Mouse (Mus musculus) kidney, adult 2 months (tissue): Measurements from ENCODE around the gene Slc24a3.

Source experiments
- CTCF ChIP-seq: fragments of 200-500 bp; conservative IDR thresholded peaks from 2 replicates; pipeline ENCODE4 v1.5.1; 2011; ENCODE audit warnings: low read depth, mild to moderate bottlenecking, control low read depth, low read length, moderate library complexity, mixed read lengths; ENCODE audit not compliant: insufficient read depth, insufficient read length
- POLR2A ChIP-seq: fragments of 200-500 bp; IDR thresholded peaks from one replicate; pipeline ENCODE4 v1.6.1; 2011; ENCODE audit warnings: low read depth, low read length, control low read depth

DNA sequence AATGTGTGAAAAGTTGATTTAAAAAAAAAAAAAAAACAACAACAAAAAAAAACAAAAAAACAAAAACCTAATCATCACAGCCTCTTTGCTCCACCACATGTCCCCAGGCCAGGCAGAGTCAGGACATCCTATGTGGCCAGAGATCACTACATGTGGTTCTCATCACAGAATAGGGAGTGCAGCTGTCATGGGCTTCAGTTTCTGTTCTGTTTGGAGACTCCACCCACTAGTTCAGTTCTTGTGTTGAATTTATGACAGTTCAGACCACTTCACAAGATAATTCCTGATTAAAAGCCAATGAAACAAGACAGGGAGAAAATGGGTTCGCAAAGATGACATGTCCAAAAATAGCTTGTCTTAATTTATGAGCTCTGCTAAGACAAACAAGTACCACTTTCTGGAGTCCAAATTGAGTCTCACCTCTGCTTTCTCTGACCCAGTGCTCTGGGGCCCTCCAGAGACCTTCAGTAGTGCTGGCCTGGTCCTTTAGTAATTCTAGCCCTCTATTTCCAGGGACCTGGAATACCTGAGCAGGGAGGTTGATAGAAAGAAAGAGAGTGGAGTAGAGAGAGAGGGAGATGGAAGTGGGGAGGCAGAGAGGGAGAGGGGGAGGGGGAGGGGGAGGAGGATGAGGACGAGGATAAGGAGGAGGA lies 139.8 kb downstream of the Slc24a3 start:
- TF ChIP-seq CTCF (no peak), POLR2A (no peak)
